Mouse (Mus musculus) adrenal gland, postnatal 4 days (tissue): Measurements from ENCODE around the gene Ror1. TPM values are rescaled to one million over a fixed set of nuclear protein-coding genes. Genes with fewer than 3 reads are reported as not detected.

Experiments used
- DNase-seq, 2 experiments: peaks; one replicate each; pipeline ENCODE4 v3.0.0; 2021 to 2022; ENCODE audit warnings: low spot score in 2 of 2, mixed read lengths in 2 of 2
- total RNA-seq, 2 experiments: library from RNA; stranded (reverse); gene quantifications; 2 replicates each; pipeline ENCODE4 v1.2.3; 2021

Gene Ror1
- total RNA-seq, 2 experiments from 2014 or later, result 12.0 to 13.6 TPM

DNA sequence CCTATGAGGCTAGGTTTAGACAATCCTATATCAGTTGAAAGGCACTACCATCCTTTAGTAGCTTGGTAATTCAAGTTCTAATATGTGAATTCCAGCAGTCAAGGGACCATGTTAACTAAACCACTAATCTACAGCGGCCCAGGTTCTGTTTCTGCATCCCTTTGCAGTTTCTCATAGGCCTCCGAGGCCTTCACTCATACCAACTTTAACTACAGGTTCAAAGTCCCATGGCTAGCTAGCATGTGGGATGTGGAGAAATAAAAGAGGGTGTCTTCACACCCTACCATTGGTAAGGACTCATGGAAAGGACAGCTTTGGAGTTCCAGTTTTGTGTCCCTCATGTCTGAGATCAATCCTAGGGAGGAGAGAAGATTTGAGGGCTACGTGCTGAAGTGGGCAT, 60.1 kb downstream of the Ror1 start:
- no peak for DNase-seq

DNA sequence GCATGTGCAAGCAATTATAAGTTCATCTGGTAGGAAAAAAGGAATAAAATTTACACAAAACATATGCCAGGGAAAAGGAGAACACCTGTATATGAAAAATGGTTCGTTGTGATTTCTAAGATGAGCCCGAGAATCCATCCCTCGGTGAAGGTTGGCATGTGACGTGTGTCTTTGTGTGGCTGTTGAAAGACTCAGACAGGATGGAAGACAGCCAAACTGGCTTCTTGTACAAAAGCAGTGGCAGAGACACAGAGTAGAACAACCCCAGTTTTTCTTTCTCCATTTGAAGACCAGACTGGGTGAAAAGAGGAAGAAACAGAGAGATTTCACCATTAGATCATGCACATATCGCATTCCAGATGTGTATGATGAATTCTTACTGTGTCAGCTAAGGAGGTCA, 62.8 kb downstream of the Ror1 start:
- no peak for DNase-seq

- no peak for DNase-seq
Observed at GRCm38 (mm10) chr4:100160156-100160555, 64.6 kb downstream of the Ror1 start.

- DNase-seq, result no peak
Observed at GRCm38 (mm10) chr4:100165790-100166189, 70.2 kb downstream of the Ror1 start.

DNA sequence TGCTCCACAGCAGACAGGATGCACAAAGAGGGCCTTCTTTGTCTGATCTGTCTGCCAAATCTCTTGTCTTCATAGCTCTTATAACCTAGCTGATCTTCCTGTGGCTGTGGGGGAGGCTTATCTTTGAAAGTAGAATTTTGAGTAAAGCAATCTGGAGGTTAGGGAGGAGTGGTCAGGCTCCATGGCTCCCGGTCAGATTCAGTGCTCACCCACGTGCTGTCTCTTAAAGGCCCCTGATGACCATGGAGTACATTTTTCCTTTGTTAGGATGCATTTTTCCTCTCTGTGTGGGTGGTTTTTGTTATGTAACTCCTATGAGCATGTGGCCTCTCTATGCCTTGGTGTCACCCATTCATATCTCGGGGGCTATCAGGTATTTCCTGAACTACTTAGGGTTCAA, 71.3 kb downstream of the Ror1 start:
- DNase-seq, result no peak

DNA sequence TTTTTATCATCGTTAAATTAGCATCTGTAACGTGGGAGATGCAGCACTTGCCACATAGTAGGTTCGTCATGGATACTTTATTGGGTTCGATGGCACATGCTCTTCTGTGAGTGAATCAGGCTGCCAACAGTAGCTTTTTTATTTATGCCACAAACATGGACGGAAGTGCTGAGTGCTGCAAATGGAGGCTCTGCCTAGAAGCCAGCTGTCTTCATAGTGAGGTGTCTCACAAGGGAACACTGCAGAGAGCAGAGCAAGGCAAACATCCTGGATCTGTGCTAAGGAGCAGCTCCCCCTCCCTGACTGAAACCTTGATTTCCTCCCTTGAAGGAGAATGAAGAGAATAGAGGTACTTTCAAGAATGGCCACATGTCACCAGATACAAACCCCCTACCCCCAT, 74.1 kb downstream of the Ror1 start:
- DNase-seq, result no peak

DNA sequence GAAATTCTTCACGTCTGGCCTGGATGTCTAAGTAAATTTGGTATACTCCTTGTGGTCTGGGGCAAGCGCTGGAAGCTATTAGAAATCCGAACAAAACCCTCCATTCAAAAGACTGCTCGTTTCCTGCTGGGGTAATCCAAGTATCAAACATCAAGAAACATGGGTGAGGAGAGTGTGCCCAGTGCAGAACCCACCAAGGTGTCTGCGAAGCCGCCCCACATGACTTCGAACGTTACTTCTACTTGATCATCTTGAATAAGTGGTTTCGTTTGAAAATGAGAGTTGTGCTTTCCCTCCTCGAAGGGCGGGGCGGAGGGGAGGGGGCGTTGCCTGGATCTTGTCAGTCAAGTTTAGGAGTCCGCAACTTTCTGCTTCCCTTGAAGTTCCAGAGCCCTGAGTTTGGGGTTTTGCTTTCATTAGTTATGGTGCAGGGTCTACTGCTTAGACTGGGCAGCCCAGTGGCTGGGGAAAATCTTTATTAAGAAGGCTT, 74.6 kb downstream of the Ror1 start:
- no peak for DNase-seq

- DNase-seq, result no peak
Observed at GRCm38 (mm10) chr4:100170743-100171142, 75.2 kb downstream of the Ror1 start.

- DNase-seq, result no peak
Observed at GRCm38 (mm10) chr4:100171483-100171898, 75.9 kb downstream of the Ror1 start.

DNA sequence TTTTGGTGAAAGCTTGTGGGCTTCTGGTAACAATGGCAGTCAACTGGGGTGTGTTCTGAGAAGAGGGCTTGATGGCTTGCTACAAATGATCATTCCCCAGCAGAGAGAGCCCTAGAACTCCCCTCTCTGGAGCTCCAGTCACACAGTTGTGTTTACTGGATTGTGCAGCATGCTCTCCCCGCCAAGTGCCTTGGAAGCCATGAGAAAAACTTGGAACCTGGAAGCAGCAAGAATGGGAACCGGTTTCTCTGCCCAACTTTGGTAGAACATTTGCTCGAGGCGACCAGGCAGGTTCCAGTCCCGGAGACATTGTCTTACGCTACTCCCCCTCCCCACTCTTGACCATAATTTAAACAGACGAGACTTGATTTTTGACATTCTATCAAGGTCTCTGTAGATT, 80.0 kb downstream of the Ror1 start:
- no peak for DNase-seq

DNA sequence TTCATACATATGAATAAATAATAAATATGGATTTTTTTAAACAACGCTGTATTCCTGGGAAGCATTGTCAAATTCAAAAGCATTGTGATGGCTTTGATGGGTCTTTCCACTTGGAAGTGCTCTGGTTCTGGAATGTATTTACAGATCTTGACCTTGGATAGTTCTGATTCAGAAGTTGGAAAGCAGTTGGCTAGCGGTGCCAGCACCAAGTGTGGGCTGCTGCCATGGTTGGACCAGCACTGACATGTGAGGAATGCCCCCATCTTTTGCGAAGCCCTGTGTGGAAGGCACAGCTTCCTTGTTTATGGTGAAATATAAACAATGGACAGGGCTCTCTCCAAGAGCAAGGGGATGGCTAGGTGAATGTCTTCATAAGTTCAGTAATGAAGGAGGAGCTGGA, 82.7 kb downstream of the Ror1 start:
- no peak for DNase-seq

DNA sequence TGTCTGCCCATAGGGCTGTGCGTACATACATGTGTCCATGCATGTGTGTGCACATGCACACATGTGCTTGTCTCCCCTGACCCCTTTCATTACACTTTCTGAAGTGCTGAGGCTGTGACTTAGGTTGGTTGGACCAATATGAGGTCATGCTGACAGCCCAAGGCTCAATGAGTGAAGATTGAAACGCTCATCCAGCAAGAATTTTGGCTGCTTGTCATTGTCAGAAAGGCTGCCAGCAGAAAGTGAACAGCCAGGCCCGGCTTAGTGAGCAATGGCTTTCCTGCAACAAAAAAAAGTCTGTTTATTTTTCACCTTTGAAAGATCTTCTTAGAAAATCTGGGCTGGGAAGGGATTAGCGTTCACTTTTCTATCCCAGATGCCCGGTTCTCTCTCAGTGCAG, 86.1 kb downstream of the Ror1 start:
- peak in 1 of 2 experiments; percentile 16 for DNase-seq

DNA sequence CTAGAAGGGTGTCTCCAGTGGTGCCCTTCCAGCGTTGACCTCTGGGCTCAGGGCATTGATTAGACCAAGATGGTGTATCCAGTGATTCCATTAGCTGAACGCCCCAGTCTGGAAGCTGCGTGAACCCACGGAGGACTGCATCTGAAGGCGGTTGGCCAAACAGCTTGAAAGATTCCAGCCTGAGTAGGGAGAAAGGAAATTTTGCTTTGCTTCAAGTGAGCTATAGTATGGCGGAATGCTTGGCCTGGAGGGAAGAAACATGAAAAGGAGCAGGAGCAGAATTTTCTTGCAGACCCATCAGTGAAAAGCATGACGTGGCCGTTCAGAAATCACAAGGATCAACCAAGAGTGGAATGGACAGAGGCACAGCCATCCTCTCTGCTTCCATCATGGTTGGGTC, 91.2 kb downstream of the Ror1 start:
- no peak for DNase-seq

- DNase-seq, result no peak
Observed at GRCm38 (mm10) chr4:100187563-100188200, 92.1 kb downstream of the Ror1 start.

DNA sequence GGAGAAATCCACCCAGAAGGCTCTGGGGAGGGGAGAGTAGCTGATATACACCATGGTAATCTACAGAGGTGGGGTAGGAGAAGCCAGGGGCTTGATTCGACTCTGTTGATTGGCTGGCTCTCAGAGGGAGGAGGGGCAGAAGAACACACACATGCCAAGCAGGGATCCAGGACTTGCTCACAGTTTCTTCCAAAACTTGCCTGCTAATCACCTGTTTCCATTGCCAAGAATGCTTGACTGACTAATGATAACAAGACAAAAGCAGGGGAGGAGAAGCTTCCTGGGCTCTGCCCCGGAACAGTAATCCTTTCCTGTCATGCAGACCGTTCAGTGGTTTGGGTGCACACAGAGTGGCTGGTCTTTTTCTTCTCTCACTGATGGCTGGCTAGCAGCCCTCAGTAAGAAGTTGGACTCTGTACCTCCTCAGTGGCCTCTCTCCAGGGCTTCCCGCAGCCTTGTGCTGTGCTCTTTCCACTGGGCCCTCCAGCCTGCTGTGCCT, 92.7 kb downstream of the Ror1 start:
- DNase-seq, result no peak

GRCm38 (mm10) chr4:100191483-100191882, 95.9 kb downstream of the Ror1 start:
- no peak for DNase-seq

- no peak for DNase-seq
Observed at GRCm38 (mm10) chr4:100194136-100194535, 98.5 kb downstream of the Ror1 start.

DNA sequence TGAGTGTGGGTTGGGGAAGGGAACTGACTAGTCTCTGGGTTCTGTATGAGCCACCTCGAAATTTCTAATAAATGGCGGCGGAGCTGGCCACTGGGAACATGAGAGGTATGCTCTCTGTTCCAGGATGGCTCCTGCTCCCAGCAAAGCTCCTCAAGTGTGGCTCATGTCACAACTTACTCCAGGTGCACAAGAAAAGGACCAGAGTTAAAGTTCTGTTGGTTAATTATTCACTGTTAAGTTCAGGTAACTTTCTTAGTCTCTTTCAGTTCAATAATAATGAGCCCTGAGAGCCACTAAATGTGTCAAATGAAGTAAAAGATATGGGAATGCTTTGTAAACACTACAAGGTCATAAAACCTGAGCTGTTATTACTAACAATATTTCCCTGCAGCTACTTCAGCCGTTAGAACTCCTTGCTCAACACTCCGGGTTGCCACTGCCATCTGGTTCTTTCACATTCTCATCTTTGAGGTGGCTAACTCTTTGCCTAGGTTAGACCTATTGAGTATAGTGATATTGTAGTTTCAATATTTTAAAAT, 100.7 kb downstream of the Ror1 start:
- no peak for DNase-seq

DNA sequence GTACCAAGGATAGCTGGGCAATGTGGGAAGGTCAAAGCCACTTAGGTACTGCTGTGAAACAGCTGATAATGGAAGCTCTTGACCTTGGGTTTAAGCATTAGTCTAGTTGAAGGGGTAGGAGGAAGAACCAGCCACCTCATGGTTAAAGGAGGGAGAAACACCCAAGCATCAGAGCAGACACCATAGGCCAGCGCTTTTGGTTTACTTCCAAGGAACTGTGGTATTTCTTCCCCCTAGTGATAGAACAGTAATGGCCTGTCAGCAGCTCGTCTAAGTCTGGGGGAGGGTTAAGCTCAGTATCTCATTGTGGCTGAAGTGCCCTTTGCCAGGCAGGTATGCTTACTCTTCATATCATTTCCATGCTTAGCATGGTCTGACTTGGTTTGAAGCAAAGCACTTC, 102.7 kb downstream of the Ror1 start:
- DNase-seq, result no peak

DNA sequence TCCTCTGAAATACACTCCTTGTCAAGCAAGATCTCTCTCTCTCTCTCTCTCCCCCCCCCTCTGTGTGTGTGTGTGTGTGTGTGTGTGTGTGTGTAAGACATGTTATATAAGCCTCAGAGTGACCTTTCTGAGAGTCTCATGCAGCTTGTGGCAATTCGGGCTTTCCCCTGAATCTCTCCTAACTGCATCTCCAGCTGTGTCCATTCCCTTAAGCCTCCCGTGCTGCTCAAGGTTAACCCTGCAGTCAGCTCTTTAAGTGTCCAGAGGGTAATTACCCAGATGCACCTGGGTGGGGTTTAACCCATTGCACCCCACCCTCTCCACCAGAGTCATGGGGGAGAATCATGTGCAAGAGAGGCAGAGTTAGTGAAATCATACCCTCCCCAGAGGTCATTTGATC, 105.7 kb downstream of the Ror1 start:
- no peak for DNase-seq

DNA sequence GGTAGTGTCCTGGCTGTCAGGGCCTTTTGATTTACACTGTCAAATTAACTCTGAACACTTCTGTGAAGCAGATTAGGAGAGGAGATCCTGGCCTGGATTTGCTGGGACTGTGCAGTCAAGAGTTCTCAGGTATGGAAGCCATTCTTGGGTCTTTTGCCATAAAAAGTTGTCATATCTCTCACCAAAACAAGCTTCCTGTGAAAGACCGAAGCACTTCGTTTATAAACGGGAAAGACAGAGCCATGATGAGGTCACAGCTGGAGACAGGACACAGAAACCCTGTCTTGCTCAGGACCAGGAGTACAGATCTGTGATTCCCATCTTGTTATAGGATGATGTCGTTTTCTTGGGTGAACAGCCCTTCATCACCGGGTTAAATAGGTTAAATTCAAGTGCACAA, 107.5 kb downstream of the Ror1 start:
- DNase-seq, result no peak

DNA sequence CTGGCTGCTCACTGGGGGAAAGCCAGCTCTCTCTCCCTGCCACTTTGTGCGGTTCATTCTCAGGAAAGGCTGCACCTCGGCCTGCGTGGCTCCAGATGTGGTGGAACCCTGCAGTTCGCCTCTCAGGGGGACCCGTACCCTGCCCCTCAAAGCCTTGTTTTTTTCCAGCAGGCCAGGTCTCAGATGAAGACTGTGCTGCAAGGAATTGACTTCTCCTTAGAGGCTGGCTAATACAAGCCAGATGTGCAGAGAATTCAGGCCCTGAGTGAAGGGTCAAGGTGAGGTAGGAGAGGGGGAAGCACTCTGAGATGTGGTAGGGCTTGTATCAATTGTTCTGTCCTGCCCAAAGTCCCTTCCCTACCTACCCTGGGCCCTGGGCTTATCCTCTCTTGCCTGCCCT, 108.1 kb downstream of the Ror1 start:
- DNase-seq, result no peak

DNA sequence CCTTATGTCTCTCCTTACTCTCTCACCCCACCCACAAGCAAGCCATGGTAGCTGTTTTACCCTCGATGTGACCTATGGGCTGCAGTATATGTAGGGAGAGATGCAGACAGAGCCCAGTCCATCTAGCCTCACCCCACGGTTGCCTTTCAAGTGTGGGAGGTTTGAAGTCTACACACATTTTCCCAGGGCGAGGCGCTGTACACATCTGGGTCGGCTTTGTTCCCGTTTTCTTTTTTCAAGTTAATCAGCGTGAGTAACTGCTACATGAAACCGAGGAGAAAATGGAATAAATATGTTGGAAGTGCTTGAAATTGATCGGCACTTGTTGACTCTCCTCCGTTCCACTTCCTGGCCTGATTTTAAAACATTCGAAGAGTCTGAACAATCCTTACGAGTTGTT, 108.8 kb downstream of the Ror1 start:
- no peak for DNase-seq
